ENCODE assay signal across 32 mouse cellular contexts in the genomic region with DNA sequence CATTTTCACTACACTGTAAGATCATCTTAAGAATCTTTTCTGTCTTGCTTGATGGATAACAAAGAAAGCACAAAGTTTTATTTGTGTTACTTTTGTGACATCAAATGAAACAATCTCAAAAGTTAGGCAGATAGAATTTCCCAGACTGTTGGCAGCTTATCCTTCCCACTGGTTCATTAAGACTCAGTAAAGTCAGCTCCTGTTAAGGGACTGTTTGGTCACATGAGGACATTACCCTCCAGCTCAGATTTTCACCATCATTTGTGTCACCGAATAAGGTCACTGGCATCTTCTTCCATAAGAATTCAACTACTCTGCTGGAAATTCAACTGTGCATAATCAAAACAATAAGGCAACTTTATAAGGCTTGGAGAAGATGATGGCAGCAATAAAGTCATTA.
"Had no signal": no experiment of that assay in that cellular context is flagged by ENCODE, and none has a peak within 500 bp of the region (broad histone marks: within the 10 kb centered on the region; RNA-seq: fewer than 3 reads in every experiment).

No protein-coding gene starts in this region.

- H3K27ac ChIP-seq: left cerebral cortex, adult 2 months; limb, embryonic 10.5 days; limb, embryonic 12.5 days; limb, embryonic 13.5 days; limb, embryonic 15.5 days; liver, embryonic 13.5 days; liver, embryonic 14.5 days; liver, embryonic 15.5 days; lung, embryonic 15.5 days; macrophage; midbrain, embryonic 10.5 days; midbrain, embryonic 12.5 days; midbrain, embryonic 13.5 days; midbrain, embryonic 15.5 days; neural tube, embryonic 12.5 days had no signal

- H3K4me1 ChIP-seq: limb, embryonic 10.5 days; limb, embryonic 12.5 days; limb, embryonic 13.5 days; limb, embryonic 15.5 days; liver, embryonic 13.5 days; liver, embryonic 15.5 days; lung, embryonic 15.5 days; megakaryocyte, embryonic 14.5 days; midbrain, embryonic 10.5 days; midbrain, embryonic 12.5 days; midbrain, embryonic 13.5 days; midbrain, embryonic 15.5 days; neural tube, embryonic 12.5 days had no signal

- H3K4me2 ChIP-seq: limb, embryonic 12.5 days; limb, embryonic 13.5 days; limb, embryonic 15.5 days; liver, embryonic 11.5 days; liver, embryonic 13.5 days; liver, embryonic 15.5 days; lung, embryonic 14.5 days; lung, embryonic 15.5 days; midbrain, embryonic 11.5 days; midbrain, embryonic 12.5 days; midbrain, embryonic 13.5 days; midbrain, embryonic 15.5 days; neural tube, embryonic 12.5 days had no signal

- H3K4me3 ChIP-seq: left cerebral cortex, adult 2 months; limb, embryonic 10.5 days; limb, embryonic 12.5 days; limb, embryonic 13.5 days; limb, embryonic 15.5 days; liver, embryonic 13.5 days; liver, embryonic 15.5 days; lung, embryonic 15.5 days; megakaryocyte, embryonic 14.5 days; midbrain, embryonic 10.5 days; midbrain, embryonic 12.5 days; midbrain, embryonic 13.5 days; midbrain, embryonic 15.5 days; myocyte; neural tube, embryonic 12.5 days had no signal

- H3K36me3 ChIP-seq: limb, embryonic 10.5 days; limb, embryonic 12.5 days; limb, embryonic 13.5 days; limb, embryonic 15.5 days; liver, embryonic 13.5 days; liver, embryonic 15.5 days; lung, embryonic 15.5 days; midbrain, embryonic 10.5 days; midbrain, embryonic 12.5 days; midbrain, embryonic 13.5 days; midbrain, embryonic 15.5 days; neural tube, embryonic 12.5 days had no signal

- H3K9me3 ChIP-seq: limb, embryonic 10.5 days; limb, embryonic 12.5 days; limb, embryonic 13.5 days; limb, embryonic 15.5 days; liver, embryonic 13.5 days; liver, embryonic 15.5 days; lung, embryonic 15.5 days; megakaryocyte, embryonic 14.5 days; midbrain, embryonic 10.5 days; midbrain, embryonic 12.5 days; midbrain, embryonic 13.5 days; midbrain, embryonic 15.5 days; neural tube, embryonic 12.5 days had no signal

- ATAC-seq: liver, postnatal 0 days; lung, postnatal 0 days; midbrain, embryonic 13.5 days; midbrain, embryonic 15.5 days; midbrain, embryonic 16.5 days had no signal

- DNase-seq: left cerebral cortex, postnatal 4 days; liver; liver, embryonic 13.5 days; liver, postnatal 0 days; lung, adult 18-20 months; lung, adult 2 months; lung, embryonic 14.5 days; lung, postnatal 10 days; lung, postnatal 14 days; lung, postnatal 36 days; lung, postnatal 4 days; midbrain, embryonic 14.5 days had no signal

- H3K27me3 ChIP-seq: limb, embryonic 12.5 days; limb, embryonic 13.5 days; limb, embryonic 15.5 days; liver, embryonic 13.5 days; liver, embryonic 15.5 days; lung, embryonic 15.5 days; megakaryocyte, embryonic 14.5 days; midbrain, embryonic 12.5 days; midbrain, embryonic 13.5 days; midbrain, embryonic 15.5 days; neural tube, embryonic 12.5 days had no signal

- H3K9ac ChIP-seq: limb, embryonic 12.5 days; limb, embryonic 13.5 days; limb, embryonic 15.5 days; liver, embryonic 13.5 days; liver, embryonic 14.5 days; liver, embryonic 15.5 days; liver, postnatal 0 days; lung, embryonic 14.5 days; lung, embryonic 15.5 days; midbrain, embryonic 12.5 days; midbrain, embryonic 13.5 days; midbrain, embryonic 15.5 days; neural tube, embryonic 12.5 days had no signal
